Mouse (Mus musculus): ENCODE measurements around the gene Ankrd34c. TPM values are rescaled to one million over a fixed set of nuclear protein-coding genes. Genes with fewer than 3 reads are reported as not detected.

The Ankrd34c gene
- total RNA-seq, 2 experiments from 2014 or later, result not detected

DNA sequence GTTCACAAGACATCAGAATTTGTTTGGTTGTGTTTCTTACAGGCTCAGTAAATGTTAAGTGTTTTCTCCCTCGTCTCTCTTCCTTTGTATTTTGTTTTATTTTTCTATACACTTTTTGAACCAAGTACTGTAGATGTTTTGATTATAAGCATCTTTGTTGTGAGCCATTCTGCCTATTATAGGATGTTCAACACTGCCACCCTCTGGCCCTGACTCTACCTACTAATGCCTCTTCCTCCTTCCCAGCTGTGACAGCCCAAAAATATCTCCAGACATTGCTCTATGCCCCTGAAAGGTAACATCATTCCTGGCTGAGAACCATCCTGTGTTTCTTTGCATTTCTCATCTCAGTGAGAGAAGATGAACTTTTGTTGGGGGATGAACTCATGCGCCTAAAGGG lies 52.0 kb downstream of the Ankrd34c start:
- intact Hi-C loops (cut with DNase I), result loop anchor here (10.0 kb wide), 1 partner anchor 1261 kb away; no protein-coding TSS in a partner anchor
- DNase-seq, result no peak

DNA sequence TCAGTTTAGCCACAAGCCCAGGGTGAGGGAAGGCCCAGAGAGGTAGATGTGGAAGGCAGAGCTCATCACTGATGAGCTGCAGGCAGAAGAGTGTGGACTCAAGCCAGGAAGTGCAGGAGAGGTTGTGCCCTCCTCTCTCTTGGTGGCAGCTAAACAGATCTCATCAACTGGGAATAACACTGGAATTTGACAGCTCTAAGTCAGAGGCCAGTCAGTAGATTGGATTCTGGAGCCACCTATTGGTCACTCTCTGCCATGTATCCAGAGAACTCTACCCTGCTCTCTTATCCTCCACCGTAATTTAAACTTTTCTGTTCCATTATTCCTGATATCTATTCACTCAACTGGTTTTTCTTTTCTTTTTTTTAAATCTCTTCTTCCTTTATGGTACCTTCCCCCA lies 59.3 kb downstream of the Ankrd34c start:
- intact Hi-C loops (cut with DNase I), result no loop called here
- no peak for DNase-seq

Other genes with a start within 250 kb of the Ankrd34c start
- not detected for gene Minar1, start 115.3 kb downstream of the Ankrd34c start, total RNA-seq (2021)
- gene Tmed3, start 33.4 kb downstream of the Ankrd34c start, total RNA-seq (2021), result 10 to 100 TPM; 14.9 TPM
- not detected for gene Rasgrf1, start 171.4 kb upstream of the Ankrd34c start, total RNA-seq (2021)